Mouse (Mus musculus) kidney, postnatal 25 days (tissue): ENCODE data around the gene H2-M10.6.
A peak's percentile ranks its signal among the peaks of the same experiment; 100 is the strongest.

Source experiments
- DNase-seq, 2 experiments: peaks; one replicate each; pipeline ENCODE4 v3.0.0; 2021; ENCODE audit warnings: mixed read lengths in 2 of 2

Gene H2-M10.6

DNA sequence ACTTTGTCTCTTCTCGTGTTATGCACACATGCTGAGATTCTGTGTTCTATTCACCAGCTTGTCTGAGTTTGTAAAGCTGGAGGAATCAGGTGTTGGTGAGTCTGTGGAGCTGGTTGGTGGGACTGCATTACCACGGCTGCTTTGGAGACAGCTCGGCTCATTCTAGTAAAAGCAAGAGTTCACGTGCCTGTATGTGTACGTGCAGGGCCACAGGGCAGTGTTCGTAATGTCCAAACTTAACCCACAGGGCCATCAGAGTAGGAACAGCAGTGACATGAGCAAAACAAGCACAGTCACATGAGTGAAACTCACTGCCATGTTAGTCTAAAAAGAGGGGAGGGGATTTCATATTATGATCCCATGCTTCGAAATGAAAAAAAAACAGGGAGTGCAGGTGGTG is 31.7 kb downstream of the H2-M10.6 start:
- DNase-seq, result no peak

DNA sequence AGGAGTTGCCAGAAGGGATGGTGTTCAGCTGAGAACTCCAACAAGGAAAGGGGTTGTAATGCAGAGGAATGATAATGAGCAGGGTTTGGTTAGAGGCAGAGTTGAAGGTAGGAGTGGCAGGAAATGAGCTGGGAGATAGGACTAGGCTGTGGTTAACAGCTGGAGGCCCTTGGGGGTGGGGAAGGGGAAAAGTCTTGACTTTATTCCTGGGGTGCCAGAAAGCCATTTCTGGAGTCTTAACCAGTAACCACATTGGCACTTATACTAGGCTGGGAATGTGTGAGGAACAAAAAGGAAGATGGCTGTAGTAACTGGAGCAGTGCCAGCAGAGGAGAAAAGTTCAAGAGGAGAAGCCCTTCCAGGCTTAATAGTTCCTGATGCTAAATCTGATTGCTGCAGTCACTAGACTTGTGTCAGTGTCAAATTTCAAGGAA is 32.3 kb downstream of the H2-M10.6 start:
- peak in 1 of 2 experiments; percentile 23 for DNase-seq

DNA sequence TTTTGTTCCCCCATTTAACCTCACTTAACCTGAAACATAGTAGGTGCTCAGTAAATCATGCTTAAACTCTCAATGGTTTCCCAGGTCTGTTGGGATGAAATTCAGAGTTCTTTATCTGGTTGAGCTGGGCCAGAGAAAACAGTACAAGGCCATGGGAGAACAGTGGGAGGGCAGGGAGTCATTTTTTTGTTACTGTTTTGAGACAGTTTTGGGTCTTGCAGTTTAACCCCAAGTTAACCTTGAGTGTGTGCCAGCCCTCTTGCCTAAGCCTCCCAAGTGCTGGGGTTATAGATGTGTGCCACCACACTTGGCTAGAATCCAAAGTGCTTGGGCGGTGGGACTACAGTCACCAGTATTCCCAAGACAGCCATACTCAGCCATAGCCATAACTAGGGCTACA is 32.8 kb downstream of the H2-M10.6 start:
- DNase-seq, result no peak

DNA sequence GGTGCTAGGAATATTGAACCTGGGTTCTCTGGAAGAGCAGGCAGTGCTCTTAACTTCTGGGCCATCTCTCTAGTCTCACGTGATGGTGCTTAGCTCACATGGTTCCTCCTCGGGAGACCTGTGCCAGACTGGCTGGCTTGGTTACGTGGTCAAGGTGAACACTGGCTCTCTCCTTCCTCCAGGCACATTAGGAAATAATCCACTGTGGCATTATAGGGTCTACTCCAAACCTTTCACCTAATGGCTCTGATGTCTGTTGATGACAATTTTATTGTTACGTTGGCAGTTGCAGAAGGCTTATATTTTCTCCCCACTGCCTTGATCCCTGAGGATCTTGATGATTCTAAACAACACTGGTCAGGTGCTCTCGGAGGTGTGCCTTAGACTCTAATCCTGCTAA is 36.9 kb downstream of the H2-M10.6 start:
- DNase-seq, result no peak

DNA sequence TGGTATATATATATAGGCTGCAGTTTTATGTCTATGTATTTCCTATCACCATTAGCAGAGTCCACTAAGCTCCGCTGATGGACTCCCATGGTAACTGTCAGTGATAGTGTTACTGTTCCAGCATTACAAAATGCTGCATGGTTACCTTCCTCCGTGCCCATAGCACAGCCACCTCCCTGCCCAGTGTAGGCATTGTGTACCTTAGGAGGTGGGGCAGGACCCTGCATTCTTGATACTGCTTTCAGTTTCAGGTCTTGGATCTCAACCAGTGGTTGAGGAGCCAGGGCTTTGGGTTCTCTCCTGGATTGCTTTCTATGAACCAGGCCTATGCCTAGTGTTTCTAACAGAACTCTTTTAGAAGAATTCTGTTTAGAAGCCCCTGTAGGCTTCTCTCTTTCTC is 38.0 kb downstream of the H2-M10.6 start:
- DNase-seq, result no peak

DNA sequence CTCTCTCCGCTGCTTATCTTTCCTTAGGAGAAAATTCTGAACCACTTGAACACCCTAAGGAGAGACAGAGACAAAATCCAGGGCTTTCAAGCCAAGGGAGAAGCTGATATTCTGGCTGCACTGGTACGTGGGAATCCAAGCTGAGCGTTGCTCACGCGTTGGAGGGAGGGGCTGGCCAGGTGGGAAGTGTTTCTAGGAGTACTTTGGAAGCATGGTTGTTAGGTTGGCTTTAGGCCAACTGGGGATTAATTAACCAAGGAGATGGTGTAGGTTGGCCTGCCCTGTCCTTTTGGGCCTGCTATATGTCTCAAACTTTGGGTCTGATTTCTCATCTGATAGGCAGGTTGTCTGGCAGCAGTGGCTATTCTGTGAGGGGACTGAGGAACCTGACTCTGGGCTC is 39.2 kb downstream of the H2-M10.6 start:
- DNase-seq, result no peak

DNA sequence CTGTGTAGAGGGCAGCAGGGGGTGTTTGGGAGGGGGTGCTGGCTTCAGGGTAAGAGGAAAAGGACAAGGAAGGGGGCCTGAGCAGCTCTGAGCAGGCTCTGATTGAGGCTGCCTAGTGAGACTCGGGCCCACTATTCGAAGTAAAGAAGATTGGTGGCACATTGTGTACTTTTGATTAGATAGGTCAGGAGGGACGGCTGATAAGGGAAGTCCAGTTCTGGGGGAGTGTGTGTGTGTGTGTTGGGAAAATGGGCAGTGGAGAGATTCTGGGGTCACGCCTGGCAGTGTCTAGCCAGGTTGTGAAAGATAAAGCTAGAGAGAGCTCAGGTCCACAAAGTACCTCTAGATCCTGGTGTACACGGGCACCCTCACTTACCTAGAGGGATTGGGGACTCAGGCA is 39.7 kb downstream of the H2-M10.6 start:
- DNase-seq, result no peak

DNA sequence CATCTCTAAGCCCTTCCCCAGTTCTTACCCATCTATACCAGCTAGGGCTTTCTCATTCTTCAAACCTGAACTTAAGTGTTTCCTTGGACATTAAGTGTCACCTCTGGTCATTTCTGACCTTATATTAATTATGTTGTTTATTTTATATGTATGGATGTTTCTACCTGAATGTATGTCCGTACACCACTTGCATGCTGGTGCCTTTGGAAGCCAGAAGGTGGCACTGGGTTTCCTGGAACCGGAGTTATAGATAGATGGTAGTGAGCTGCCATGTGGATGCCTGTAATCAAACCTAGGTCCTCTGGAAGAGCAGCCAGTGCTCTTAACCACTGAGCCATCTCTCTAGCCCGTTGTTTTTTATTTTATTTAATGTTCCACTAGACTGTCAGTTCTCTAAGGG is 43.5 kb downstream of the H2-M10.6 start:
- DNase-seq, result no peak

DNA sequence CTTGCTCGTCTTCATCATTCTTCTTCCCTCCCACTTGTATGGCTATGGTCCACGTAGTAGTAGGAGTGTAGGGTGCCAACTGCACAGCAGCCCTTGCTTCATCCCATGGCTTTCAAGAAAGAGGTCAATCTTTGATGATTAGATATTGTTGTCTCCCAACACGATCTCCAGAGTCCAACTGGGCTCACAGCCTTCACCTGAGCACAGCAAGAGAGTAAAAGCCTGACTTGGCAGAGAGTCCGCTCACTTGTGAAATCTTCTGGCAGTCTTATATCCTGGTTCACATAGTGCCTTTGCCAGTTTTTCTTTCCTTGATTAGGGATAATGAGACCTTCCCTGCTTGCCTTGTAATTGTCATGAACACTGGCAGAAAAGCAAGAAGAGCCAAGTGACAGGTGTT is 44.3 kb downstream of the H2-M10.6 start:
- no peak for DNase-seq

DNA sequence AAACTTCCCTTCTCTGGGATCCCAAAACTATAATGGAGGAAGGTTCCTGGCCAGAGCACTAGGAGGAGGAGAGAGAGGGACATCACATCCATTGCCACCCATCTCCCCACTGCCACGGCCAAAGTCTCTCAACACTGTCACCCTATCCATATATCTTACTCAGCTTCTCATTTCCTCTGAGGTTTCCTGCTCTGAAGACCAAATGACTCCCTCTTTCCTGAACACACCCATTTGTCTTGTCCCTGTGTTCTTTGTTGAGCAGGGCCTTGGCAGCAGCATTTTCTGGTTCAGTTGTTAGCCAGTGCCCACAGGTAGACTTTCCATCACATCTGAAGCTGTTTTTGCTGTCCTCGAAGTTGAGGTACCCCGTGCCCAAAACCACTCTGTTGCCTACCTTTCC is 46.2 kb downstream of the H2-M10.6 start:
- DNase-seq, result no peak

DNA sequence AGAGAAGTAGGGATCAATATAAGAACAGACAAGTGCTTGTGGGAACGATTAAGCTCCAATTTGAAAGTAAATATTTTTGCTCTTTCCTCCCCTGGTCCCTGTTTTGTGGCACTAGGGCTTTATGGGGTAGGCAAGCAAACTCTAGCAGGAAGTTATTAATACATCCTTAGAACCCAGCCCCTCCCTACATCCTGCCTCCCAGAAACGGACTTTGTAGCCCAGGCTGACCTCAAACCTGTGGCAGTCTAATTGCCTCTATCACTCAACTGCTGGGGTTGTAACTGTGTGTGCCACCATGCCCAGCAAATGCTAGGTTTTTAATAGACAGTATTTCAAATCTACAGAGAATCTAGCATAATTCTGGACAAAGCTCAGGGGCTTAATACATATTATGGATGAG is 49.7 kb downstream of the H2-M10.6 start:
- no peak for DNase-seq
